Mouse (Mus musculus) kidney, embryonic 14.5 days (tissue): ENCODE measurements around the gene Heatr9. TPM values are rescaled to one million over a fixed set of nuclear protein-coding genes. Genes with fewer than 3 reads are reported as not detected.

Experiments used
- ATAC-seq: fragments of 200-750 bp; cut with Nextera tagmentation; 2 replicates; pipeline ENCODE4 v1.8.0; 2017; ENCODE audit warnings: moderate number of reproducible peaks, mild to moderate bottlenecking, moderate TSS enrichment, moderate library complexity; ENCODE audit not compliant: low FRiP score, low TSS enrichment
- H3K27ac ChIP-seq: fragments of 300-500 bp; sonication (generic); 2 replicates; pipeline ENCODE4 v1.5.1; 2014; ENCODE audit warnings: low read depth, mild to moderate bottlenecking, low read length, moderate library complexity, mixed read lengths
- H3K27me3 ChIP-seq: fragments of 300-500 bp; sonication (generic); 2 replicates; pipeline ENCODE4 v1.6.1; 2014; ENCODE audit warnings: mild to moderate bottlenecking, low read length; ENCODE audit not compliant: control insufficient read depth, insufficient read depth
- H3K36me3 ChIP-seq: fragments of 300-500 bp; sonication (generic); 2 replicates; pipeline ENCODE4 v1.6.1; 2014; ENCODE audit warnings: low read length, mixed read lengths; ENCODE audit not compliant: control insufficient read depth, insufficient read depth
- H3K4me1 ChIP-seq: fragments of 300-500 bp; sonication (generic); 2 replicates; pipeline ENCODE4 v1.6.1; 2014; ENCODE audit warnings: low read length, mixed read lengths; ENCODE audit not compliant: control insufficient read depth, insufficient read depth
- H3K4me2 ChIP-seq: fragments of 300-500 bp; sonication (generic); replicated peaks from 2 replicates; pipeline ENCODE4 v1.6.1; 2014; ENCODE audit warnings: low read depth, mild to moderate bottlenecking, low read length
- H3K4me3 ChIP-seq: fragments of 300-500 bp; sonication (generic); 2 replicates; pipeline ENCODE4 v1.5.1; 2014; ENCODE audit warnings: mild to moderate bottlenecking, low read length
- H3K9ac ChIP-seq: fragments of 300-500 bp; sonication (generic); 2 replicates; pipeline ENCODE4 v1.6.1; 2014; ENCODE audit warnings: low read depth, mild to moderate bottlenecking, low read length, moderate library complexity
- H3K9me3 ChIP-seq: fragments of 300-500 bp; sonication (generic); 2 replicates; pipeline ENCODE4 v1.6.1; 2016; ENCODE audit warnings: low read length; ENCODE audit not compliant: control insufficient read depth
- WGBS: fragments of 180-500 bp; shearing (Covaris S2); extraction: QIAGEN DNeasy Blood & Tissue Kit; methylation state at CpG from one replicate; pipeline ENCODE4 v1.1.7; 2014; 5-methylcytosine and 5-hydroxymethylcytosine counted together
- polyA plus RNA-seq: library from polyadenylated mRNA; unstranded; fragments of >200 nt; fragmentation: Nextera tagmentation; extraction: Ambion mirVana; gene quantifications from 2 replicates; pipeline ENCODE4 v1.2.1, GENCODE M21; 2014

The Heatr9 gene
- polyA plus RNA-seq, 1 experiment from 2014 or later, result not detected

DNA sequence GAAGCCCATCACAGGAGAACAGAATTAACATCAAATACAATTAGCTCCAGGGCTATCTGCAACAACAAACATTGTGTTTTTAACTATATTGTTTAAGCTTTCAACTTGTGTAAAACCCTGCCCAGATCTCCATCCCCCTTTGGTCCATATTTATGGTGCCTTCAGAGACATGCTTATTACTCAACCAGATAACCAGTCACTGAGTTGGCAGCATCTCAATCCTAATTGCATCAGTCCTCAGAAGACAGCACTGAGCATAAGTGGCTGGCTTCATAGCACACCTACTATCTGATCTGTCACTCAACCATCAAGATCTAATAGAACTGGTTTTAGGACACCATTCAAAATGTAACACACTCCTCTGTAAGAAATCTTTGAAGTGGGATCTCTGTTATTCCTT is 12.5 kb downstream of the Heatr9 start:
- H3K4me3 ChIP-seq, result no peak overlapping the region
- no peaks in the 10 kb centered on the region for H3K4me1 ChIP-seq
- no peak overlapping the region for H3K27ac ChIP-seq
- no peaks in the 10 kb centered on the region for H3K9me3 ChIP-seq
- H3K4me2 ChIP-seq, result no peak overlapping the region
- no peak overlapping the region for H3K9ac ChIP-seq
- peaks cover 35% of the 10 kb centered on the region for H3K36me3 ChIP-seq
- H3K27me3 ChIP-seq, result no peaks in the 10 kb centered on the region
- no peak for ATAC-seq

GRCm38 (mm10) chr11:83504308-83504707 is 17.7 kb downstream of the Heatr9 start:
- WGBS, result 95% methylated on average over 5 of the region's 5 CpGs
- no peak overlapping the region for H3K4me2 ChIP-seq
- H3K4me1 ChIP-seq, result no peaks in the 10 kb centered on the region
- H3K27me3 ChIP-seq, result no peaks in the 10 kb centered on the region
- H3K9me3 ChIP-seq, result no peaks in the 10 kb centered on the region
- H3K36me3 ChIP-seq, result peaks cover 75% of the 10 kb centered on the region
- no peak for ATAC-seq
- no peak overlapping the region for H3K9ac ChIP-seq
- no peak overlapping the region for H3K27ac ChIP-seq
- no peak overlapping the region for H3K4me3 ChIP-seq

- H3K4me2 ChIP-seq, result no peak overlapping the region
- no peak overlapping the region for H3K4me3 ChIP-seq
- ATAC-seq, result no peak
- H3K9ac ChIP-seq, result no peak overlapping the region
- no peaks in the 10 kb centered on the region for H3K4me1 ChIP-seq
- H3K36me3 ChIP-seq, result peaks cover 44% of the 10 kb centered on the region
- H3K27ac ChIP-seq, result no peak overlapping the region
- H3K27me3 ChIP-seq, result no peaks in the 10 kb centered on the region
- H3K9me3 ChIP-seq, result no peaks in the 10 kb centered on the region
- 91% methylated on average over 2 of the region's 2 CpGs for WGBS
Measured at GRCm38 (mm10) chr11:83495571-83495970, 26.4 kb downstream of the Heatr9 start.

DNA sequence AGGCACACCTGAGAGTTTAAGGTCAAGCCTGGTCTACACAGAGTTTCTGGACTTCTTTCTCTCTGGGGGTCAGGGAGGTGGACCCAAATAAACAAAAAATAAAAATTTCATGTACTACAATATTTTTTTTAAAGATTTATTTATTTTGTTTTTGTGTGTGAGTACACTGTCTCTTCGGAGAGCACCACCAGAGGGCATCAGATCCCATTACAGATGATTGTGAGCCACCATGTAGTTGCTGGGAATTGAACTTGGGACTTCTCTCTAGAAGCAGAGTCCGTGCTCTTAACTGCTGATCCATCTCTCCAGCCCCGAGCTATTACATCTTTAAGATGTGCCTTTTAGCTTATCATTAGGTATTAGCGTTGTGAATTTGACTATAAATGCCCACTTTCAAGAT is 30.5 kb downstream of the Heatr9 start:
- H3K9me3 ChIP-seq, result no peaks in the 10 kb centered on the region
- no peak overlapping the region for H3K4me3 ChIP-seq
- H3K27ac ChIP-seq, result no peak overlapping the region
- no peak for ATAC-seq
- H3K9ac ChIP-seq, result no peak overlapping the region
- no peaks in the 10 kb centered on the region for H3K4me1 ChIP-seq
- no peak overlapping the region for H3K4me2 ChIP-seq
- no peaks in the 10 kb centered on the region for H3K27me3 ChIP-seq
- WGBS, result 92% methylated on average over 4 of the region's 4 CpGs
- H3K36me3 ChIP-seq, result peaks cover 42% of the 10 kb centered on the region

GRCm38 (mm10) chr11:83473235-83474016 is 48.5 kb downstream of the Heatr9 start:
- H3K27ac ChIP-seq, result peak overlapping the region; percentile 94
- no peaks in the 10 kb centered on the region for H3K27me3 ChIP-seq
- peak overlapping the region; percentile 90 for H3K4me2 ChIP-seq
- H3K9ac ChIP-seq, result peak overlapping the region; percentile 70
- H3K9me3 ChIP-seq, result no peaks in the 10 kb centered on the region
- peak; percentile 83 for ATAC-seq
- peaks cover 10% of the 10 kb centered on the region for H3K4me1 ChIP-seq
- H3K4me3 ChIP-seq, result peak overlapping the region; percentile 82
- WGBS, result under 1% methylated on average over 46 of the region's 52 CpGs
- peaks cover 12% of the 10 kb centered on the region; the same call in 1 of the 2 replicates for H3K36me3 ChIP-seq

- H3K9me3 ChIP-seq, result no peaks in the 10 kb centered on the region
- H3K36me3 ChIP-seq, result peaks cover 7% of the 10 kb centered on the region; the same call in 1 of the 2 replicates
- peak within 1 kb of the TSS; percentile 90 for H3K4me2 ChIP-seq
- H3K27me3 ChIP-seq, result no peaks in the 10 kb centered on the region
- H3K4me3 ChIP-seq, result peak within 1 kb of the TSS; percentile 82
- ATAC-seq, result peak; percentile 98
- peak within 1 kb of the TSS; percentile 94 for H3K27ac ChIP-seq
- WGBS, result under 1% methylated on average over 66 of the region's 66 CpGs
- H3K9ac ChIP-seq, result peak within 1 kb of the TSS; percentile 70
- H3K4me1 ChIP-seq, result peaks cover 10% of the 10 kb centered on the region
Measured at GRCm38 (mm10) chr11:83472324-83473234, 49.4 kb downstream of the Heatr9 start, which contains the start of gene Taf15. TSS of gene Taf15 (plus strand) at chr11:83473086.

GRCm38 (mm10) chr11:83471766-83472165 is 50.2 kb downstream of the Heatr9 start:
- Histone ChIP-seq H3K4me1 (peaks cover 10% of the 10 kb centered on the region), H3K9me3 (no peaks in the 10 kb centered on the region), H3K4me2 (no peak overlapping the region; the same call in 1 of the 2 replicates), H3K36me3 (peaks cover 3% of the 10 kb centered on the region; the same call in 1 of the 2 replicates), H3K27ac (no peak overlapping the region), H3K9ac (0 out of 2 replicates have a peak overlapping the region, but pooled peaks have one; percentile 70), H3K27me3 (no peaks in the 10 kb centered on the region), H3K4me3 (no peak overlapping the region)
- WGBS, result 92% methylated on average over 2 of the region's 2 CpGs
- no peak; the same call in 1 of the 2 replicates for ATAC-seq

DNA sequence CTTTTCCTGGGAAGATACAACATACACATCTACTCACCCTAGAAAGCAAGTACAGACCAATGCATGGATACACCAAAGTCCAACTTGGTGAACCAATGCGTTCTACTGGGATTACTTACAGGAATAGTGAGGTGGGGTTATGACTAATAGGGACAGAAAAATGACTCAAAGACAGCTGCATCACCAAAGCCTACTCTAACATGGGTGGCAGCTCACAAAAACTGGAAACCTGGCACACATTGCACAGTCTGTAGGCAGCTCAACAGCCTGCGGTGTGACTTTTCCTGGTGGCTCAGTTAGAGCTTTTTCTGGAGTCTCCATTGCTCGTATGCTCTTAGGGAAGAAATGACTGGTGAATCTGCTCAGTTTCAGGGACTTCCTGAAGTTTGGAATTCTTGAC is 53.2 kb downstream of the Heatr9 start:
- no peak for ATAC-seq
- no peaks in the 10 kb centered on the region for H3K4me1 ChIP-seq
- H3K27ac ChIP-seq, result no peak overlapping the region
- H3K36me3 ChIP-seq, result no peaks in the 10 kb centered on the region
- H3K27me3 ChIP-seq, result peaks cover 3% of the 10 kb centered on the region; the same call in 1 of the 2 replicates
- no peaks in the 10 kb centered on the region for H3K9me3 ChIP-seq
- no peak overlapping the region for H3K9ac ChIP-seq
- H3K4me2 ChIP-seq, result no peak overlapping the region
- no peak overlapping the region for H3K4me3 ChIP-seq
- 89% methylated on average over 3 of the region's 3 CpGs for WGBS
